Mouse (Mus musculus) thymus, adult 2 months (tissue): Measurements from ENCODE around the gene Cdr2. TPM values are rescaled to one million over a fixed set of nuclear protein-coding genes. Genes with fewer than 3 reads are reported as not detected.

Experiments
- DNase-seq: peaks from one replicate; pipeline ENCODE4 v3.0.0; 2021
- H3K27ac ChIP-seq: fragments of 200-500 bp; 2 replicates; pipeline ENCODE4 v1.5.1; 2012; ENCODE audit warnings: low read length, control low read depth; ENCODE audit not compliant: control insufficient read depth, insufficient read depth
- H3K27me3 ChIP-seq: fragments of 200-500 bp; 2 replicates; pipeline ENCODE4 v1.6.1; 2012; ENCODE audit warnings: mild to moderate bottlenecking, low read length, moderate library complexity, mixed read lengths; ENCODE audit not compliant: control insufficient read depth, insufficient read depth
- H3K36me3 ChIP-seq: fragments of 200-500 bp; 2 replicates; pipeline ENCODE4 v1.6.1; 2012; ENCODE audit warnings: mild to moderate bottlenecking, low read length, moderate library complexity; ENCODE audit not compliant: control insufficient read depth, insufficient read depth
- H3K4me1 ChIP-seq: fragments of 200-500 bp; replicated peaks from 2 replicates; pipeline ENCODE4 v1.6.1; 2012; ENCODE audit warnings: low read length; ENCODE audit not compliant: control insufficient read depth, insufficient read depth
- H3K4me3 ChIP-seq: fragments of 200-500 bp; 2 replicates; pipeline ENCODE4 v1.5.1; 2012; ENCODE audit warnings: mild to moderate bottlenecking, low read length, control low read depth, moderate library complexity; ENCODE audit not compliant: control insufficient read depth, insufficient read depth
- CTCF ChIP-seq: fragments of 200-500 bp; IDR thresholded peaks from 2 replicates; pipeline ENCODE4 v1.5.1; 2012; ENCODE audit warnings: mild to moderate bottlenecking, control low read depth, low read length, moderate library complexity, borderline replicate concordance; ENCODE audit not compliant: control insufficient read depth, poor library complexity, insufficient read depth; ENCODE audit errors: extremely low read depth
- POLR2A ChIP-seq: fragments of 200-500 bp; IDR thresholded peaks from 2 replicates; pipeline ENCODE4 v1.6.1; 2012; ENCODE audit warnings: mild to moderate bottlenecking, low read length, control low read depth, moderate library complexity; ENCODE audit not compliant: control insufficient read depth, poor library complexity, insufficient read depth; ENCODE audit errors: extremely low read depth
- WGBS: fragments of 180-500 bp; shearing (Covaris S2); methylation state at CpG from one replicate; pipeline ENCODE4 v1.1.7; 2018; 5-methylcytosine and 5-hydroxymethylcytosine counted together
- polyA plus RNA-seq: library from polyadenylated mRNA; depleted of rRNA; stranded (reverse); fragments of >200 nt; gene quantifications from 2 replicates; pipeline ENCODE4 v1.2.3, GENCODE M21; 2012

Cdr2 gene
- polyA plus RNA-seq, 1 experiment, result 6.0 TPM

GRCm38 (mm10) chr7:120943936-120944509 is 38.1 kb downstream of the Cdr2 start:
- peaks cover 14% of the 10 kb centered on the region; the same call in 1 of the 2 replicates for H3K36me3 ChIP-seq

DNA sequence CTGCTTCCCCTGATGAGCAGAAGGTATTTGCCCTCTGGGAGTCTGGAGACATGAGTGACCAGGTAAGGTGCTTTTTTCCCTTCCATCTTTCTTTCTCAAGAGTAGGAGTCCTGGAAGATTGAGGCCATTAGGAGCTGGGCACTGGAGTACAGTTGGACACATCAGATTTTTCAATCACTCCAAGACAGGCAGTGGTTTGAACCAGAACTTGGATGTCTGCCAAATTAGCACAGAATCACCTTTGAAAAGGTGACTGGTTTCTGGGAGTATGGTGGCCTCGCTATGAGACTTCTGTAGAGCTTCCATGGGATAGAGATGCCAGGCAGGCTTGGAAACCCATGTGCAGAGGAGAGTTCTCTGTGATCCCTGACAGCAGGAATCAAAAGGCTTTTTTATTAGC is 39.6 kb downstream of the Cdr2 start:
- H3K4me1 ChIP-seq, result no peaks in the 10 kb centered on the region
- 79% methylated on average over 1 of the region's 1 CpGs for WGBS
- no peaks in the 10 kb centered on the region for H3K27me3 ChIP-seq
- TF ChIP-seq CTCF (no peak), POLR2A (no peak)
- peaks cover 27% of the 10 kb centered on the region; the same call in 1 of the 2 replicates for H3K36me3 ChIP-seq
- no peak overlapping the region for H3K27ac ChIP-seq
- no peak for DNase-seq
- H3K4me3 ChIP-seq, result no peak overlapping the region

More at GRCm38 (mm10) chr7:120943936-120944509, 38.1 kb downstream of the Cdr2 start:
- H3K27me3 ChIP-seq, result no peaks in the 10 kb centered on the region
- H3K27ac ChIP-seq, result no peak overlapping the region
- TF ChIP-seq POLR2A (no peak), CTCF (no peak)
- H3K4me1 ChIP-seq, result no peaks in the 10 kb centered on the region
- WGBS, result 87% methylated on average over 7 of the region's 8 CpGs
- no peak overlapping the region for H3K4me3 ChIP-seq
- no peak for DNase-seq

GRCm38 (mm10) chr7:120941214-120941613 is 40.9 kb downstream of the Cdr2 start:
- peaks cover 27% of the 10 kb centered on the region; the same call in 1 of the 2 replicates for H3K36me3 ChIP-seq
- no peak for DNase-seq
- H3K4me1 ChIP-seq, result no peaks in the 10 kb centered on the region
- H3K27ac ChIP-seq, result no peak overlapping the region
- 96% methylated on average over 6 of the region's 6 CpGs for WGBS
- no peak overlapping the region for H3K4me3 ChIP-seq
- no peaks in the 10 kb centered on the region for H3K27me3 ChIP-seq
- TF ChIP-seq CTCF (no peak), POLR2A (no peak)

GRCm38 (mm10) chr7:120940343-120940742 is 41.8 kb downstream of the Cdr2 start:
- Histone ChIP-seq H3K36me3 (peaks cover 27% of the 10 kb centered on the region; the same call in 1 of the 2 replicates), H3K27ac (no peak overlapping the region), H3K27me3 (no peaks in the 10 kb centered on the region), H3K4me1 (no peaks in the 10 kb centered on the region), H3K4me3 (no peak overlapping the region)
- WGBS, result 98% methylated on average over 12 of the region's 12 CpGs
- no peak for DNase-seq
- TF ChIP-seq POLR2A, result no peak
- TF ChIP-seq CTCF, result no peak

DNA sequence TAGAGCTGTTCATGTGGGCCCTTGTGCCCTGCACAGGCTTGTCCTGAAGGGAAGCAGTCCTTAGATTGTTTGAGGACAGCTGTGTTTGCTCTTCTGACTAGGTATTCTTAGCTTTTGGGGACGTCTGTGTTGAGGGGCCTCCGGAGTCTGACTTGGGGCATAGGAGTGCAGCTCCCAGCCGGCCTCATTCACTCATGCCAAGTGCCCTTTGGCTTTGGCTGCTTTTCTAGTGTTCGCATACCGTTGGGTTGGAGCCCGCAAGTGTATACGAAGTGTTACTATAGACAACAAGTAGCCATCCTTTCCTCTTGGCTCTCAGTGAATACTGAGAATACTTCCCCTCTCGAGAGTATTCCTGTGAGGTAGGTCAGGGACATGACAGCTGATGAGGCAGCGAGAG is 43.9 kb downstream of the Cdr2 start:
- DNase-seq, result no peak
- no peak overlapping the region for H3K27ac ChIP-seq
- H3K4me1 ChIP-seq, result no peaks in the 10 kb centered on the region
- peaks cover 21% of the 10 kb centered on the region; the same call in 1 of the 2 replicates for H3K36me3 ChIP-seq
- no peaks in the 10 kb centered on the region for H3K27me3 ChIP-seq
- no peak overlapping the region for H3K4me3 ChIP-seq
- WGBS, result 97% methylated on average over 9 of the region's 9 CpGs
- TF ChIP-seq POLR2A (no peak), CTCF (no peak)

DNA sequence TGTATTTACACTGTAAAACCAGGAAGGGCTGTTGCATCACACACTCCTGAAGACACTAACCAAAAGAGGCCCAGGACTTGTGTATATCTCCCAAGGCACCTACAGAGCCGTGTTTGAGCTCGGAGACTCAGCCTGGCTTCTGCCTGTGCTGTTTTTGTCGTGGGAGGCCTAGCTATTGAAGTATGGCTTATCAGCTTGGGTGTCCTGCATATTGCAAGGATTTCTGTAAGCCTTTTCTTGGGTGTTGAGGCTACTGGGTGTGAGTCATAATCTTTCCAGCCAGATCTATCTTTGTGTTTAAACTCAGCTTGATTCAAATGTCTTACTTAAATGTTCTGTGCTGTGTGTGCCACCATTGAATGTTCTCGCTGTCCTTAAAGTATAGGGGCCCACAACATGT is 45.6 kb downstream of the Cdr2 start:
- TF ChIP-seq POLR2A (no peak), CTCF (no peak)
- no peaks in the 10 kb centered on the region for H3K4me1 ChIP-seq
- peaks cover 21% of the 10 kb centered on the region; the same call in 1 of the 2 replicates for H3K36me3 ChIP-seq
- H3K27ac ChIP-seq, result no peak overlapping the region
- H3K4me3 ChIP-seq, result no peak overlapping the region
- H3K27me3 ChIP-seq, result no peaks in the 10 kb centered on the region
- no peak for DNase-seq
- 96% methylated on average over 4 of the region's 4 CpGs for WGBS

- Histone ChIP-seq H3K4me1 (no peaks in the 10 kb centered on the region), H3K4me3 (no peak overlapping the region), H3K27me3 (no peaks in the 10 kb centered on the region), H3K27ac (no peak overlapping the region), H3K36me3 (peaks cover 13% of the 10 kb centered on the region; the same call in 1 of the 2 replicates)
- TF ChIP-seq POLR2A, result no peak
- peak; percentile 48; the same call in 1 of the 2 replicates for TF ChIP-seq CTCF
- 66% methylated on average over 5 of the region's 5 CpGs for WGBS
- peak; percentile 62 for DNase-seq
These were observed 47.4 kb downstream of the Cdr2 start for GRCm38 (mm10) chr7:120934716-120935115.
